Mouse (Mus musculus) cerebellum, adult 9-11 months (tissue): Measurements from ENCODE around the gene Map3k21.

ENCODE experiments used
- DNase-seq: peaks from one replicate; pipeline ENCODE4 v3.0.0; 2022

Map3k21 gene

GRCm38 (mm10) chr8:125975981-125976380 lies 65.7 kb downstream of the Map3k21 start:
- no peak for DNase-seq

- peak; percentile 72 for DNase-seq
These were observed 70.6 kb downstream of the Map3k21 start for GRCm38 (mm10) chr8:125980826-125981225.

GRCm38 (mm10) chr8:125983515-125983914 lies 73.3 kb downstream of the Map3k21 start:
- no peak for DNase-seq

- DNase-seq: no peak
These were observed 73.9 kb downstream of the Map3k21 start for GRCm38 (mm10) chr8:125984140-125984539.

GRCm38 (mm10) chr8:125985364-125985763 lies 75.1 kb downstream of the Map3k21 start:
- no peak for DNase-seq

- DNase-seq: no peak
These were observed 76.8 kb downstream of the Map3k21 start for GRCm38 (mm10) chr8:125986999-125987589.

- no peak for DNase-seq
These were observed 77.7 kb downstream of the Map3k21 start for GRCm38 (mm10) chr8:125987996-125988395.

- DNase-seq: no peak
These were observed 83.4 kb downstream of the Map3k21 start for GRCm38 (mm10) chr8:125993636-125994035.

- peak; percentile 92 for DNase-seq
These were observed 85.1 kb downstream of the Map3k21 start, which contains the start of gene Kcnk1 for GRCm38 (mm10) chr8:125995101-125995986. Kcnk1 (plus strand) TSS chr8:125995170.

GRCm38 (mm10) chr8:125996031-125996839 lies 86.0 kb downstream of the Map3k21 start:
- DNase-seq: peak; percentile 77

- DNase-seq: no peak
These were observed 86.7 kb downstream of the Map3k21 start for GRCm38 (mm10) chr8:125996980-125997379.
